20 mouse cellular contexts compared by ENCODE assay signal in the genomic region with DNA sequence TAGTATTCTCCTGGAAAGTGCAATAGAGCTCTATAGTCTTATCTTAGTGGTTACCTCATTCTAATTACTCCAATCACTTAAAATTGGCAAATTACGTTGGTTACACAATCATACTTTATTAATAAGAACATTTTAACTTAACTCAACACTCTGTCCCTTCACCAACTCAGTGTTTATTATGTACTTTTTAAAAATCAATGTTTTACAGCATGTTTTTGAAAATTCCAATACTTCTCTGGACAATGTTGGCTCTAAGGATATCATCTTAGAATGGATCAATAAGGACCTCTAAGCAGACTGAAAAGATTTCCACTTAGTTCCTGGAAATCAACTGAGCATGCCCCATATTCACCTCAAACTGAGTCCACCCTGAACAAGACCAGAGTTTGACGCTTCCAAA. TPM values are rescaled to one million over a fixed set of nuclear protein-coding genes. Genes with fewer than 3 reads are reported as not detected.
"Had no signal": no experiment of that assay in that cellular context is flagged by ENCODE, and none has a peak within 500 bp of the region (broad histone marks: within the 10 kb centered on the region; RNA-seq: fewer than 3 reads in every experiment).

No protein-coding gene starts in this region.

- H3K4me2 ChIP-seq: neural tube, embryonic 13.5 days; neural tube, embryonic 15.5 days; stomach, embryonic 15.5 days had no signal

- H3K9ac ChIP-seq: neural tube, embryonic 13.5 days; neural tube, embryonic 15.5 days; stomach, embryonic 15.5 days had no signal

- DNase-seq: retina, postnatal 1 day; right cerebral cortex, adult 18-20 months; right cerebral cortex, postnatal 14 days; right cerebral cortex, postnatal 25 days; right cerebral cortex, postnatal 4 days; spleen, adult 18-20 months; thymus, adult 18-20 months; thymus, adult 2 months; thymus, postnatal 14 days; thymus, postnatal 25 days; thymus, postnatal 36 days; thymus, postnatal 4 days had no signal

- H3K27me3 ChIP-seq: neural tube, embryonic 13.5 days; neural tube, embryonic 15.5 days; stomach, embryonic 15.5 days had no signal

- H3K4me3 ChIP-seq: neural tube, embryonic 13.5 days; neural tube, embryonic 15.5 days; stomach, embryonic 15.5 days had no signal

- H3K36me3 ChIP-seq: neural tube, embryonic 13.5 days; neural tube, embryonic 15.5 days; stomach, embryonic 15.5 days had no signal

- H3K9me3 ChIP-seq: neural tube, embryonic 13.5 days; neural tube, embryonic 15.5 days; stomach, embryonic 15.5 days had no signal

- H3K4me1 ChIP-seq: neural tube, embryonic 13.5 days; neural tube, embryonic 15.5 days; stomach, embryonic 15.5 days had no signal

- H3K27ac ChIP-seq: neural tube, embryonic 13.5 days; neural tube, embryonic 15.5 days; stomach, embryonic 15.5 days; stomach, postnatal 0 days had no signal

RNA-seq across cellular contexts. Expression of a gene that starts 7.1 kb away (rescaled TPM):
- total RNA-seq: neutrophil, adult 5-6 weeks had no signal
- polyA plus RNA-seq: neural tube, embryonic 13.5 days; spleen, adult 2 months; stomach, embryonic 14.5 days; urinary bladder, adult 2 months had no signal
